Mouse (Mus musculus): ENCODE data around the gene Xxylt1. TPM values are rescaled to one million over a fixed set of nuclear protein-coding genes. Genes with fewer than 3 reads are reported as not detected.
A peak's percentile ranks its signal among the peaks of the same experiment; 100 is the strongest.

Xxylt1 gene
- total and polyA plus RNA-seq, 2 experiments from 2014 or later = 14.0 to 24.3 TPM

DNA sequence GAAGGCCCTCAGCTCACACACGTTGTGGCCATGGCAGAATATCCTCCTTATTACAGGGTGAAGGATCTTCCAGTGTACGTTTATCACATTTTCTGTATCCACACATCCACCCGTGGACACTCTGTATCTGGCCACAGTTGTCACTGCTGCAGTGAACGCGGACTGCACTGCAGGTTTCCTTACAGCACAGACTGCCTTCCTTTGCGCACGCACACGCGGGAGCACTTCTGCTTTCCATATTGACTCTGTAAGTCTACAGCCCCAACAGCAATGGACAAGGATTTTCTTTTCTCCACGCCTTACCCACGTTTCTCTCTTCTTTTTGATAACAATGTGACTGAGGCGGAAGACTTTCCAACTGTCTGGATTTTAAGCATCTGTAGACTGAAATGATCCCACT, 106.7 kb downstream of the Xxylt1 start:
- 90% methylated on average over 12 of the region's 12 CpGs for WGBS
- H3K27me3 ChIP-seq (ENCODE audit: insufficient read depth, low read length) = no peaks in the 10 kb centered on the region
- H3K9me3 ChIP-seq (ENCODE audit: low read length) = no peaks in the 10 kb centered on the region
- DNase-seq = no peak
- no peak overlapping the region for H3K4me2 ChIP-seq (ENCODE audit: low read depth)
- no peak for ATAC-seq
- H3K4me1 ChIP-seq (ENCODE audit: insufficient read depth) = peaks cover 3% of the 10 kb centered on the region; the same call in 1 of the 2 replicates
- TF ChIP-seq CTCF (IDR thresholded peaks at IDR 0.05; ENCODE audit: low read depth) = no peak
- H3K36me3 ChIP-seq (ENCODE audit: insufficient read depth) = no peaks in the 10 kb centered on the region
- no peak overlapping the region for H3K9ac ChIP-seq
- H3K4me3 ChIP-seq (ENCODE audit: low read depth, low read length) = no peak overlapping the region
- no peak overlapping the region for H3K27ac ChIP-seq (ENCODE audit: low read depth, low read length)

- 44% methylated on average over 6 of the region's 6 CpGs for WGBS
- Histone ChIP-seq H3K9ac (no peak overlapping the region), H3K27ac (ENCODE audit: low read depth, low read length) (no peak overlapping the region), H3K4me3 (ENCODE audit: low read depth, low read length) (no peak overlapping the region), H3K36me3 (ENCODE audit: insufficient read depth) (no peaks in the 10 kb centered on the region), H3K4me1 (ENCODE audit: insufficient read depth) (peaks cover 3% of the 10 kb centered on the region; the same call in 1 of the 2 replicates), H3K4me2 (ENCODE audit: low read depth) (no peak overlapping the region), H3K27me3 (ENCODE audit: insufficient read depth, low read length) (no peaks in the 10 kb centered on the region), H3K9me3 (ENCODE audit: low read length) (no peaks in the 10 kb centered on the region)
- no peak for TF ChIP-seq CTCF (IDR thresholded peaks at IDR 0.05; ENCODE audit: low read depth)
- ATAC-seq (no peak), DNase-seq (no peak)
These were observed 107.8 kb downstream of the Xxylt1 start for GRCm38 (mm10) chr16:30973416-30973815.

GRCm38 (mm10) chr16:30971950-30972541, 109.2 kb downstream of the Xxylt1 start:
- ATAC-seq (peak; percentile 64), DNase-seq (peak; percentile 44)
- Histone ChIP-seq H3K27me3 (ENCODE audit: insufficient read depth, low read length) (no peaks in the 10 kb centered on the region), H3K27ac (ENCODE audit: low read depth, low read length) (no peak overlapping the region), H3K9ac (no peak overlapping the region), H3K9me3 (ENCODE audit: low read length) (no peaks in the 10 kb centered on the region), H3K36me3 (ENCODE audit: insufficient read depth) (no peaks in the 10 kb centered on the region), H3K4me3 (ENCODE audit: low read depth, low read length) (no peak overlapping the region), H3K4me1 (ENCODE audit: insufficient read depth) (peaks cover 3% of the 10 kb centered on the region; the same call in 1 of the 2 replicates), H3K4me2 (ENCODE audit: low read depth) (no peak overlapping the region)
- 81% methylated on average over 18 of the region's 18 CpGs for WGBS
- no peak for TF ChIP-seq CTCF (IDR thresholded peaks at IDR 0.05; ENCODE audit: low read depth)

GRCm38 (mm10) chr16:30969266-30970064, 111.8 kb downstream of the Xxylt1 start:
- Histone ChIP-seq H3K4me3 (ENCODE audit: low read depth, low read length) (no peak overlapping the region), H3K4me2 (ENCODE audit: low read depth) (no peak overlapping the region)
- WGBS = 76% methylated on average over 18 of the region's 18 CpGs

DNA sequence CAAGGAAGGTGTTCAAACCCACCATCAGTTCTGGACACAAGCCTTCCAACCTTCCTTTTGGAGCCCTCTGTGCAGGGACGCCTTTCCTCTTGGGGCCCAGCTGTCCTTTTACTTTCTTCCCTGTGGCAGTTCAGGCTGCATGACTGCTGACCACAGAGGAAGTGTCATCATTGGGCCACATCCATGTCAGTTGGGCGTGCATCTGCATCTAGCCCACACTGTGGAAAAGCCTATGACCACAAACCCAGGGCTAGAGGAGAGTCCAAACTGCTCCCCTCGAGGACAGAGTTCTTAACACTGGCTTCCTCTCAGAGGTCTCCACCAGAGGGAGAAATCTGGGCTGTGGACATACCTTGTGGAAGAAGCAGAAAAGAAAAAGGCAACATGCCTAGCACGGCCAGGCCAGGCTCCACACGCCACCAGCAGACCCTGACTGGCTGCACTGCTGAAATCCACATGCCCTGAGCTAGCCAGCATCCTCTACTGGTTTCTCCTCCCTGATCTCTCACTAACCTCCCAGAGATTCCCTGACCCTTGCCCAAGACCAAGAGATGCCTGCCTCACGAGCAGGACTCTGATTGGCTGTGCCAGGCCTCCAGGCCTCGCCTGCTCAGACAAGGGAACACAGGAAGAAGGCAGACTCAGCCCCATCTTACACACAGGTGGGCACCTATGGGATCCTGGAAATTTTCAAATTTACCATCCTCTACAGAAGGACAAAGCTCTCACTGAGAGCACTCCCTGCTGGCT, 112.7 kb downstream of the Xxylt1 start:
- TF ChIP-seq CTCF (IDR thresholded peaks at IDR 0.05; ENCODE audit: low read depth) = no peak
- Histone ChIP-seq H3K9ac (no peak overlapping the region), H3K4me2 (ENCODE audit: low read depth) (no peak overlapping the region), H3K4me1 (ENCODE audit: insufficient read depth) (no peaks in the 10 kb centered on the region), H3K27ac (ENCODE audit: low read depth, low read length) (no peak overlapping the region), H3K36me3 (ENCODE audit: insufficient read depth) (no peaks in the 10 kb centered on the region), H3K4me3 (ENCODE audit: low read depth, low read length) (no peak overlapping the region), H3K9me3 (ENCODE audit: low read length) (no peaks in the 10 kb centered on the region), H3K27me3 (ENCODE audit: insufficient read depth, low read length) (no peaks in the 10 kb centered on the region)
- WGBS = 87% methylated on average over 7 of the region's 7 CpGs
- ATAC-seq (no peak), DNase-seq (no peak)

More at GRCm38 (mm10) chr16:30969266-30970064, 111.8 kb downstream of the Xxylt1 start:
- Histone ChIP-seq H3K9ac (no peak overlapping the region), H3K27ac (ENCODE audit: low read depth, low read length) (no peak overlapping the region), H3K27me3 (ENCODE audit: insufficient read depth, low read length) (no peaks in the 10 kb centered on the region), H3K4me1 (ENCODE audit: insufficient read depth) (no peaks in the 10 kb centered on the region), H3K36me3 (ENCODE audit: insufficient read depth) (no peaks in the 10 kb centered on the region), H3K9me3 (ENCODE audit: low read length) (no peaks in the 10 kb centered on the region)
- no peak for TF ChIP-seq CTCF (IDR thresholded peaks at IDR 0.05; ENCODE audit: low read depth)
- ATAC-seq (no peak), DNase-seq (no peak)

DNA sequence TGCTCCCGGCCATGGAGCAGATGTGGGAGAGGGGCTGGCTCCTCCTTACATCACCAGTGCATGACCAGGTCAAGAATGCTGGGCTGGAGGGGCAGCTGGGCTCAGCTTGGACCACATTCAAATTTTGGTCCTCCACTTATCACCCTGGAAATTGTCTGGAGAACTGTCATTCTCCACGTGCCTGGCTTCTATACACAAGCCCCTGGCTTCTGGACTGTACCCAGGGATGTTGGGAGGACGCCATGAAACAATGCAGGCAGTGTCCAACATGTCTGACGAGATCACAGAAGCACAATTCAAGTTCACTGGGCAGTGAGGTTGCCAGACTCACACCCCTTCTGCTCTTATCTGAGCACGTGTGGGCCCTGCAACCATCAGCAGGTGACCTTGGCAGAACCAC, 114.5 kb downstream of the Xxylt1 start:
- Histone ChIP-seq H3K4me2 (ENCODE audit: low read depth) (no peak overlapping the region), H3K9ac (no peak overlapping the region), H3K27ac (ENCODE audit: low read depth, low read length) (no peak overlapping the region), H3K4me1 (ENCODE audit: insufficient read depth) (no peaks in the 10 kb centered on the region), H3K27me3 (ENCODE audit: insufficient read depth, low read length) (no peaks in the 10 kb centered on the region), H3K9me3 (ENCODE audit: low read length) (no peaks in the 10 kb centered on the region), H3K4me3 (ENCODE audit: low read depth, low read length) (no peak overlapping the region), H3K36me3 (ENCODE audit: insufficient read depth) (no peaks in the 10 kb centered on the region)
- ATAC-seq (no peak), DNase-seq (no peak)
- TF ChIP-seq CTCF (IDR thresholded peaks at IDR 0.05; ENCODE audit: low read depth) = no peak
- WGBS = 63% methylated on average over 5 of the region's 5 CpGs

DNA sequence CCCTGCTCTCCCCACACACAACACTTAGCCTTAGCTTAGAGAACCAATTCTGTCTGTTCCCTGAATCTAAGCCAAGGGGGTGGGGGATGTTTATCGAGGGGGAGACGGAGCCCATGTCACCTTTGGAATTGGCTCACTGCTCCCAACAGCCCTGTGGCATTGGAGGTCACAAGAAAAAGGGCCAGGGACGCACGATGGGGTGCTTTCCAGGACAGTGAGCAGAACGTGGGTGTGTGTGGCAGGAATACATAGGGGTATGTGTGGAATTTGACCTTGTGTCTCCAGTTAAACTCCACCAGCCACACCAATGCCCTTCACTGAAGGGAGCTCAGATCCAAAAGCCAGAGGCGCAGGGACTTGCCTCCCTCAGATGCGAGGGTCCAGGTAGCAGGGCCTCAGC, 116.3 kb downstream of the Xxylt1 start:
- H3K9ac ChIP-seq = no peak overlapping the region
- H3K36me3 ChIP-seq (ENCODE audit: insufficient read depth) = no peaks in the 10 kb centered on the region
- 82% methylated on average over 7 of the region's 7 CpGs for WGBS
- no peak for DNase-seq
- H3K4me2 ChIP-seq (ENCODE audit: low read depth) = no peak overlapping the region
- no peaks in the 10 kb centered on the region for H3K27me3 ChIP-seq (ENCODE audit: insufficient read depth, low read length)
- H3K4me1 ChIP-seq (ENCODE audit: insufficient read depth) = no peaks in the 10 kb centered on the region
- ATAC-seq = no peak
- no peak overlapping the region for H3K27ac ChIP-seq (ENCODE audit: low read depth, low read length)
- no peaks in the 10 kb centered on the region for H3K9me3 ChIP-seq (ENCODE audit: low read length)
- H3K4me3 ChIP-seq (ENCODE audit: low read depth, low read length) = no peak overlapping the region
- TF ChIP-seq CTCF (IDR thresholded peaks at IDR 0.05; ENCODE audit: low read depth) = no peak
